Comparison of ENCODE assay signal across 7 mouse cellular contexts in genomic region chr8:109853423-109853822, GRCm38 (mm10). TPM values are rescaled to one million over a fixed set of nuclear protein-coding genes. Genes with fewer than 3 reads are reported as not detected.
A peak's percentile ranks its signal among the peaks of the same experiment; 100 is the strongest.
DNase-seq lines count a peak whose midpoint lies in the region; ATAC-seq and TF ChIP-seq lines count a peak whose summit lies in the region.

No protein-coding gene starts in this region.

- no peaks in the 10 kb centered on the region for H3K27me3 ChIP-seq in G1E (ENCODE audit: insufficient read depth, low read length)

- peaks cover 2% of the 10 kb centered on the region; the same call in 1 of the 2 replicates for H3K4me1 ChIP-seq in G1E (ENCODE audit: insufficient read depth, low read depth, low read length)

- H3K4me3 ChIP-seq in G1E (ENCODE audit: low read depth, low read length) = no peak overlapping the region

- peaks cover 84% of the 10 kb centered on the region for H3K36me3 ChIP-seq in G1E (replicated peaks)

- peak; percentile 72 for ATAC-seq in G1E (ENCODE audit: extremely low read depth, insufficient number of reproducible peaks, low FRiP score, poor library complexity, severe bottlenecking)

- peak; percentile 90 for TF ChIP-seq CTCF in G1E (IDR thresholded peaks at IDR 0.05; ENCODE audit: low read depth, low read length)

- peak; percentile 88 for DNase-seq in CD4-positive, CD25-positive, alpha-beta regulatory T cell, adult 2 months (ENCODE audit: low read depth, low spot score)
- DNase-seq in G1E (ENCODE audit: low spot score) = peak; percentile 29
- peak; percentile 44 for DNase-seq in cerebellum, adult 11-12 months
- DNase-seq in frontal cortex, postnatal 14 days (ENCODE audit: low spot score in 2 of 2) = peak; percentile 14 to 53
- DNase-seq in kidney, postnatal 25 days = peak; percentile 70 to 85
- DNase-seq in lung, adult 18-20 months = peak; percentile 64 to 71
- peak; percentile 30 for DNase-seq in right cerebral cortex, postnatal 25 days

- no peaks in the 10 kb centered on the region for H3K9me3 ChIP-seq in G1E (replicated peaks)

RNA-seq across cellular contexts. Expression of gene Phlpp2, which starts 14.9 kb away (rescaled TPM):
- total RNA-seq in G1E (2014; fragmentation: Nextera tagmentation) (9.5 and 15.0 TPM in 2 replicates), G1E (2017) (4.8 and 6.5 TPM in 2 replicates)
- 2.9 and 3.7 TPM in 2 replicates for polyA plus RNA-seq in G1E (2012)

Comparison
In these comparisons a context has a peak if more than half of its experiments do, and no peak if none do; other contexts are left out.
1. DNase-seq: peak in every context shown above with its lines; median percentile 88 in CD4-positive, CD25-positive, alpha-beta regulatory T cell, adult 2 months; 78 in kidney, postnatal 25 days; 68 in lung, adult 18-20 months; 44 in cerebellum, adult 11-12 months; 34 in frontal cortex, postnatal 14 days; 30 in right cerebral cortex, postnatal 25 days; 29 in G1E.